Mouse (Mus musculus) testis, adult 2 months (tissue): ENCODE measurements around the gene Fam186a. TPM values are rescaled to one million over a fixed set of nuclear protein-coding genes. Genes with fewer than 3 reads are reported as not detected.

Experiments used
- H3K27ac ChIP-seq: fragments of 200-500 bp; 2 replicates; pipeline ENCODE4 v1.5.1; 2012; ENCODE audit warnings: low read depth, low read length; ENCODE audit not compliant: control insufficient read depth, insufficient read depth
- H3K27me3 ChIP-seq: fragments of 200-500 bp; 2 replicates; pipeline ENCODE4 v1.6.1; 2012; ENCODE audit warnings: mild to moderate bottlenecking, low read length, moderate library complexity; ENCODE audit not compliant: control insufficient read depth, insufficient read depth
- H3K36me3 ChIP-seq: fragments of 200-500 bp; 2 replicates; pipeline ENCODE4 v1.6.1; 2012; ENCODE audit warnings: mild to moderate bottlenecking, low read length; ENCODE audit not compliant: control insufficient read depth, insufficient read depth
- H3K4me1 ChIP-seq: fragments of 200-500 bp; 2 replicates; pipeline ENCODE4 v1.6.1; 2012; ENCODE audit warnings: low read length; ENCODE audit not compliant: control insufficient read depth, insufficient read depth
- H3K4me3 ChIP-seq: fragments of 200-500 bp; 2 replicates; pipeline ENCODE4 v1.5.1; 2012; ENCODE audit warnings: low read depth, mild to moderate bottlenecking, low read length, moderate library complexity, mixed read lengths; ENCODE audit not compliant: control insufficient read depth
- CTCF ChIP-seq: fragments of 200-500 bp; IDR thresholded peaks from 2 replicates; pipeline ENCODE4 v1.5.1; 2012; ENCODE audit warnings: low read depth, mild to moderate bottlenecking, inconsistent platforms, low read length, moderate library complexity; ENCODE audit not compliant: control insufficient read depth, insufficient read depth, insufficient replicate concordance
- POLR2A ChIP-seq: fragments of 200-500 bp; IDR thresholded peaks from 2 replicates; pipeline ENCODE4 v1.6.1; 2012; ENCODE audit warnings: low read depth, mild to moderate bottlenecking, inconsistent platforms, low read length, moderate library complexity; ENCODE audit not compliant: control insufficient read depth
- polyA plus RNA-seq: library from polyadenylated mRNA; depleted of rRNA; stranded (reverse); fragments of >200 nt; gene quantifications from 2 replicates; pipeline ENCODE4 v1.2.3, GENCODE M21; 2012; rRNA removed

Fam186a gene
- 65.1 and 69.6 TPM in 2 replicates for polyA plus RNA-seq

GRCm38 (mm10) chr15:99966961-99967360 lies at the start of gene Fam186a:
Fam186a (minus strand) TSS chr15:99967061.
- Histone ChIP-seq H3K27ac (peak within 1 kb of the TSS; percentile 62), H3K27me3 (no peaks in the 10 kb centered on the region), H3K4me3 (peak within 1 kb of the TSS; percentile 77), H3K36me3 (no peaks in the 10 kb centered on the region), H3K4me1 (no peaks in the 10 kb centered on the region)
- TF ChIP-seq CTCF: no peak
- no peak for TF ChIP-seq POLR2A

- no peak overlapping the region for H3K27ac ChIP-seq
- H3K27me3 ChIP-seq: no peaks in the 10 kb centered on the region
- peaks cover 3% of the 10 kb centered on the region; the same call in 1 of the 2 replicates for H3K36me3 ChIP-seq
- no peaks in the 10 kb centered on the region for H3K4me1 ChIP-seq
- no peak overlapping the region for H3K4me3 ChIP-seq
- TF ChIP-seq CTCF: no peak
- no peak for TF ChIP-seq POLR2A
Measured at GRCm38 (mm10) chr15:100006180-100006579, 39.3 kb upstream of the Fam186a start.

- no peaks in the 10 kb centered on the region for H3K27me3 ChIP-seq
- H3K4me3 ChIP-seq: no peak overlapping the region
- TF ChIP-seq POLR2A (no peak), CTCF (no peak)
- H3K27ac ChIP-seq: no peak overlapping the region
- H3K36me3 ChIP-seq: peaks cover 3% of the 10 kb centered on the region; the same call in 1 of the 2 replicates
- H3K4me1 ChIP-seq: no peaks in the 10 kb centered on the region
Measured at GRCm38 (mm10) chr15:100004677-100005273, 37.9 kb upstream of the Fam186a start.

- Histone ChIP-seq H3K4me3 (no peak overlapping the region), H3K4me1 (no peaks in the 10 kb centered on the region), H3K27me3 (no peaks in the 10 kb centered on the region), H3K36me3 (peaks cover 2% of the 10 kb centered on the region), H3K27ac (no peak overlapping the region)
- TF ChIP-seq POLR2A (no peak), CTCF (no peak)
Measured at GRCm38 (mm10) chr15:99999390-99999789, 32.5 kb upstream of the Fam186a start.

GRCm38 (mm10) chr15:99997114-99997804 lies 30.4 kb upstream of the Fam186a start:
- no peaks in the 10 kb centered on the region for H3K4me1 ChIP-seq
- no peaks in the 10 kb centered on the region for H3K27me3 ChIP-seq
- no peak overlapping the region for H3K27ac ChIP-seq
- TF ChIP-seq CTCF (no peak), POLR2A (no peak)
- H3K4me3 ChIP-seq: no peak overlapping the region
- no peaks in the 10 kb centered on the region; the same call in none of the 2 replicates for H3K36me3 ChIP-seq

- Histone ChIP-seq H3K36me3 (peaks cover 1% of the 10 kb centered on the region; the same call in 1 of the 2 replicates), H3K4me1 (no peaks in the 10 kb centered on the region), H3K27ac (no peak overlapping the region), H3K27me3 (no peaks in the 10 kb centered on the region), H3K4me3 (no peak overlapping the region)
- TF ChIP-seq POLR2A: no peak
- no peak for TF ChIP-seq CTCF
Measured at GRCm38 (mm10) chr15:99993100-99993499, 26.2 kb upstream of the Fam186a start.

GRCm38 (mm10) chr15:99979715-99980114 lies 12.9 kb upstream of the Fam186a start:
- TF ChIP-seq POLR2A (no peak), CTCF (no peak)

More at GRCm38 (mm10) chr15:99979715-99980114, 12.9 kb upstream of the Fam186a start:
- Histone ChIP-seq H3K27ac (no peak overlapping the region), H3K4me1 (no peaks in the 10 kb centered on the region), H3K27me3 (no peaks in the 10 kb centered on the region), H3K36me3 (no peaks in the 10 kb centered on the region), H3K4me3 (no peak overlapping the region)
